Mouse (Mus musculus): ENCODE measurements around the gene Rps9.

DNA sequence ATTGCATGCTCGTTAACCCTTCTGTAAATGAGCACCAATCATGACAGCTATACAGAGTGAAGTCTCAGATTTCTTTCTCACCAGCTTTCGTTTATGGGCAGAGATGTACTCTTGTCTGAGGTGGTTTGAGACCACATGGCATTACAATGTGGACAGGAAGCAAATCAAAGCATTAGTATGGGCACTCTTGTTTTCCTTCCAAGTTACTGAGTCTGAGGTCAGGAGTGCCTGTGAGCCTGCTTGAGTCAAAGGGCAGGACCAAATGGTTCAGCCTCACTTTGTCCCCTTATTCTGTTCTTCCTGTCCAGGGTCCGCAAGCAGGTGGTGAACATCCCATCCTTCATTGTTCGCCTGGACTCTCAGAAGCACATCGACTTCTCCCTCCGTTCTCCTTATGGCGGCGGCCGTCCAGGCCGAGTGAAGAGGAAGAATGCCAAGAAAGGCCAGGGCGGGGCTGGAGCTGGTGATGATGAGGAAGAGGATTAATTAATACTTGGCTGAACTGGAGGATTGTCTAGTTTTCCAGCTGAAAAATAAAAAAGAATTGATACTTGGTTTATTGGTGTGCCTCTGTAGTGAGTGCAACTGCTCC, 2.6 kb downstream of the Rps9 start:
- no peak for TF ChIP-seq CTCF (IDR thresholded peaks at IDR 0.05; ENCODE audit: low read depth, low read length)
- no peak for TF ChIP-seq POLR2A (IDR thresholded peaks at IDR 0.05; ENCODE audit: borderline replicate concordance, low read depth, low read length)

All from bone marrow macrophage, adult 2 months (primary cell).